Mouse (Mus musculus): ENCODE measurements around the gene Slc39a3.
"Not testable (repeated sequence)": the region's sequence is repeated elsewhere in the genome, so short reads cannot be mapped to it uniquely, and the experiment has no call there.

Slc39a3 gene

DNA sequence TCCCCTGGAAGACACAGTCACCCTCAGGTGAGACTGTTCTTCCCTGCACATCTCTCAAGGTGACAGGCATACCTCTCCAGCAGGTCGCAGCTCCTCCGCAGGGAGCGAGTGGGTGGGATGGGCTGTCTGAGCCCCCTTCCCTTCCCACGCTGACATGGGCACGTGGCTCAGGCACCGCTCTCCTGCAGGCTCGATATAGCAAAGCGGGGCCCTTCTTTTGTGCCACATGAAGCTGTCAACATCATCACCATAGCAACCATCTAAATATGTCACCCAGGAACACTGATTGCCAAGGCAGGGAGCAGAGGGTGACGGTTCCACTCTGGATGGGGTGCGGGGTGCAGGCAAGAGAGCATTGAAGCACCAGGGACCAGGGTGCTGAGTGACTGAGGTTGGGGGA is 36.1 kb downstream of the Slc39a3 start:
- no peak for DNase-seq

DNA sequence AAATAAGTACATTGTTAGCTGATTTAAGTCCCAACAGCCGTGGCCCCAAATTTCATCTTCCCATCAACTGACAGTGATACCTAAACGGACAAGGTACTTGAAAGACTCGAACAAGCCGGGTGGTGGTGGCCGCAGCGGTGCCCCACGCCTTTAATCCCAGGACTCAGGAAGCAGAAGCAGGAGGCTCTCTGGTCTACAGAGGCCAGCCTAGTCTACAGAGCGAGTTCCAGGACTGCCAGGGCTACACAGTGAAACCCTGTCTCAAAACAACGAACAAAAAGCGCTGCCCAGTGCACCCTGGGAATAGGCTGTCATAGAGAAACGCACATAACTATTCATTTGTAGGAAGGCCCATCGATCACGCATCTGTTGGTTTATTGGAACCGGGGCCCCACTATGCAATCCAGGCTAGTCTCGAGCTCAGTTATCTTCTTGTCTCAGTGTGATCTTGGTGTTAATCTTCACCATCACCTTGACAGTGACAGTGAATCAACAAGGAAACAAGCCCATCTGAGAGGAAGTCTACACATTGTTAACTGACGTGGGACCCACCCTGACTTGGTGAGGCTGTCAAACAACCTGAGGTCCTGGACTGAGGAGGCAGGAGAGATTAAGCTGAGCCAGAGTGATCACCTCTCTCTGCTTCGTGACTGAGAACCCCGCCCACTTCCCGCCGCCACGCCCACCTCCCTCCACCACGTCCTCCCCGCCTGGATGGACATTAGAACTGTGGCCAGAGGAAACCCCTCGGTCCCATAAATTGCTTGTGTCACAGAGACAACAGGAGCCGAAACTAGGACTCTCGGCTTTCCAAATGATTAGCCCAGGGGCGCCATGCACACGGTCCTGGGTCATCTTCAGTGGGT is 36.8 kb downstream of the Slc39a3 start:
- no peak for DNase-seq

GRCm38 (mm10) chr10:80999362-81000196 is 37.6 kb downstream of the Slc39a3 start:
- DNase-seq: peak; percentile 93 to 95

DNA sequence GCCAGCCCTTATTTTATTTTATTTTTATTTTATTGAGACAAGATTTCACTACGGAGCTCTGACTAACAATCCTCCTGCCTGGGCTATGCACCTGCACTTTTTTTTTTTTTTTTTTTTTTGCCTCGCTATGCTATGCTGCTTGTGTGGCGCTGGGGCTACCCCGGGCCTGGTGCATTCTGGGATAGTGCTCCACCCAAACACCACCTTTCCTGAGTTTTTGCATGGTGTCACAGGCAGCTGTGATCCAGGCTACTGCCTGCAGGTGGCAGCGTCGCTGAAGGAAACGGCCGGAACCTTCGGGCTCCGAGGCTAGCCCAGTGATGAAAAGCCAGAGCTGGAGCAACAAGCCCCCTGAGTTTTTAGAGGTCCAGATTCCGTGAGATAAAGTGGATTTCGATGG is 38.4 kb downstream of the Slc39a3 start:
- peak; percentile 66 to 68 for DNase-seq

- DNase-seq: no peak
These were observed 39.2 kb downstream of the Slc39a3 start for GRCm38 (mm10) chr10:80998021-80998420.

DNA sequence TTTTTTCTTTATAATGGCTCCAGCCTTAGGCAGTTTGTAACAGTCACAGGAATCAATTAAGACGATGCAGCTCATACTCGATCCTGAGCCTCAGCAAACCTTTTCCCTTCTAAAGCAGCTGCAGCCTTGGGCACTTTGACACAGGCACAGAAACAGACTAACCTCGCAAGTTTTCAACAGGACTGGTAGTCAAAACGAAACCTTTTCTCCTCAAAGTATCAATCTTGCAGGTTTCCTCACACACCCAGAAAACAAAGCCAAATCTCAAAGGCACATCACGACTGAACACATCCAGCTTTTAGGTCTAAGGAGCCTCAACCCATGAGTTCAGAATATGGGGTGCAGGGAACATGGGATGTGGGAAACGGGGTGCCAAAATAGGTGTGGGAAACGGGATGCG is 39.9 kb downstream of the Slc39a3 start:
- DNase-seq: no peak

GRCm38 (mm10) chr10:80996501-80996900 is 40.7 kb downstream of the Slc39a3 start:
- DNase-seq: no peak

GRCm38 (mm10) chr10:80995091-80995632 is 42.1 kb downstream of the Slc39a3 start:
- peak; percentile 87 to 88 for DNase-seq

DNA sequence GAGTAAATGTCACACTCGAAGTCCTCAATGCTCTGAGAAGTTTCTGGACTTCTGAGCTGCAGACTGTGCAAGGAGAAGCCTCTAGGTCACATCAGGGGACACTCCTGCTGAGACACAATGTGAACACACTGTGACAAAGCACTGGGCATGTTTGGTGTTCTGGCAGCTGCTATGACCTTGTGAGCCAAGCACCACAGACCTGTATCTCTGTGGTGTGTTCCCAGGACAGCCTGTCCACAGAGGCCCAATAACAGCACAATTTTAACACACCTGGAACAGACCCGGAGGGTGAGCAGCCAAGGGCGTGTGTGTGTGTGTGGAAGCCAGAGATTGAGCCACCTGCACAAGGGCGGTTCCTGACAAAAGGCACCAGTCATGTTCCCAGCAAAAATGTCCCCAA is 42.6 kb downstream of the Slc39a3 start:
- DNase-seq: no peak

GRCm38 (mm10) chr10:80993276-80993675 is 44.0 kb downstream of the Slc39a3 start:
- no peak for DNase-seq

DNA sequence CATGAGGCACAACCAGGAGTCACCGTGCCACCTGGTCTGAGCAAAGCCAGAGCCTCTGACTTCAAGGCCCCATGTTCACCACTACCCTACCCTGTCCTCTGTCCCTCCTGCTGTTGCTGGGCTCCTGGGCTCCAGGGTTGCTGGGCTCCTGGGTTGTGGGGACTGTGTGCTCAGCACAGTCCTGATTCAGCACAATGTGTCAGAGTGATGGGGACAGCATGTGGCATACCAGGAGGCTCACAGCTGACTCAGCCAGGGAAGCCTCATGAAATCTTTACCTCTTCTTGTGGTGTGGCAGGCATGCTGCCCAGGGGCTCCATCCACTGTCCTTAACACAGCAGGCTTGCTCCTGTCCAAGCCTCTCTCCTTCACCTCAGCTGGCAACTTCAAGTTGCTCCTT is 45.3 kb downstream of the Slc39a3 start:
- DNase-seq: no peak

DNA sequence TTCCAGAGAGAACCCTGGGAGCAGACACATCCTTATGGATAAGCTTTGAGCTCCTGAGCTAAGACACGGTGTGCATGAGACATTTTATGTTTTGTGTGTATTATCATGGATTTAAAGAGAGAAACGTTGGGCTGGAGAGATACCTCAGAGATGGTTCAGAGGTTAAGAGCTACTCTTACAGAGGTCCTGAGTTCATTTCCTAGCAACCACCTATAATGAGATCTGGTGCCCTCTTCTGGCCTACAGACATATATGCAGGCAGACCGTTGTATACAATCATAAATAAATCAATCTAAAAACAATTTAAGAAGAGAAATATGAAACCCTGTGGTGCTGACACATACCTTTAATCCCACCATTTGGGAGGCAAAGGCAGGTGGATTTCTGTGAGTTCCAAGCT is 46.2 kb downstream of the Slc39a3 start:
- peak; percentile 59 to 64 for DNase-seq

DNA sequence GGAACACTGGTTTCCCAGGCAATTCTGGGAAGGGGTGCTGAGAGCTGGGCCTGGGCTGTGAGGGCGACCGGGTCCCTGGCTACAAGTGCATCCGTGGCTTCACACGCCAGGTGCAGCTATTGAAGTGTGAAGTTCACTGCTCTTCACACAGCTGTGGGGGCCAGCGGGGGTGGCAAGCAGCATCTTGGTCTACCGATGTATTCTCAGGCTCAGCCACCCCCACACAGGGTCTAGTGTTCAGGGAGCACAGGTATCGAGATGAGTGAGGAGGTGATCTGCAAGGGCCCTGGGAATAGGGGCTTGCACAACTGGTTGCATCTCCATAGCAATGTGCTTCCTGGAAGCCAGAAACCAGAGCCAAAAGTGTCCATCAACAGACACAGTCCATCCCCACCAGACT is 46.8 kb downstream of the Slc39a3 start:
- DNase-seq: peak; percentile 50 to 51

DNA sequence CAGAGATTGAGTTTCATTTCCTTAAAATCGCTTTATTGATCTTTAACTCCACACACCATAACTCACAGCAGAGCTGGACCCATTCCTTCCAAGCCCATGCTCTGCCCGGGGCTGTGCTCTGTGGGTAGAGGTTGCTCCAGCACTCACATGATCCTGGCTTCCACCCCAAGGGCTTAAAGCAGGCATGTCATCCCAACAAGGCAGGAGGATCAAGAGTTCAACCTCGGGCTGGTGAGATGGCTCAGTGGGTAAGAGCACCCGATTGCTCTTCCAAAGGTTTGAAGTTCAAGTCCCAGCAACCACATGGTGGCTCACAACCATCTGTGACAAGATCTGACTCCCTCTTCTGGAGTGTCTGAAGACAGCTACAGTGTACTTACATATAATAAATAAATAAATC is 47.4 kb downstream of the Slc39a3 start:
- not testable (repeated sequence) for DNase-seq

DNA sequence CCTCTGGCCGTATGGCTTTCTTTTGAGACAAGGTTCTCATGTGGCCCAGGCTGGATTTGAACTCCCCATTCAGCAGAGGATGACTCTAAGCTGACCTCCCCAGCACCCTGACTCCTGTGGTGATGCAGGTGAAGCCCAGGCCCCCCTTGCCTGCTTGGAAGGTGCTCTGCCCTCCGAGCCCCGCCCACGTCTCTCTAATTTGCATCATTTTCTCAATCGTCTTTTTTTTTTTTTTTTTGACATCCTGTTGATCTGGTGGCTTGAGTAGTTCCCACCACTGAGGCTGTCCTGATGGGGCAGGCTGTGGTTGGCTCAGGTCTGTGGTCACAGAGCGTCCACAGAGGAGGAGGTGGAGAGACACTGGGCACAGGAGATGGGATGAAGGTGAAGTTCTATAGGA is 47.8 kb downstream of the Slc39a3 start:
- DNase-seq: peak; percentile 78 to 79

GRCm38 (mm10) chr10:80987709-80988441 is 49.4 kb downstream of the Slc39a3 start:
- peak; percentile 84 to 85 for DNase-seq

DNA sequence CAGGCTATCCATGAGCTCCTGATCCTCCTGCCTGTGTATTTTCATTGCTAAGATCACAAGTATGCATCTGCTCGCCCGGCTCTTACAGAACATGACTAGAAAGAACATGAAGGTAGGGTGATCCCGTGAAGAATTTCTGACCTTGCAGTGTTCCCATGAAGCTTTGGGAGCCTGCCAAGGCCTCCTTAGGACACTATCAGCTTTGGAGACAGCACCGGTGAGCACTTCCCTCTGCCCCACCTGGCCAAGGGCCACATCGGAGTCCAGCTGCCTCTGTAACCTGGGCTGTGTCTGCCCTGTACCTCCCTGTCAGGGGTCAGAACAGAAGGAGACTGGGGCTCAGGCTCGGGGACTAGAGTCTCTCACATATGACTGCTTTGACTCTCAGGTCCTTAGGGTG is 50.5 kb downstream of the Slc39a3 start:
- no peak for DNase-seq

GRCm38 (mm10) chr10:80985970-80986701 is 51.1 kb downstream of the Slc39a3 start:
- no peak for DNase-seq

- DNase-seq: peak; percentile 56 to 57
These were observed 51.8 kb downstream of the Slc39a3 start for GRCm38 (mm10) chr10:80985241-80985969.

- DNase-seq: no peak
These were observed 53.0 kb downstream of the Slc39a3 start for GRCm38 (mm10) chr10:80984223-80984622.

DNA sequence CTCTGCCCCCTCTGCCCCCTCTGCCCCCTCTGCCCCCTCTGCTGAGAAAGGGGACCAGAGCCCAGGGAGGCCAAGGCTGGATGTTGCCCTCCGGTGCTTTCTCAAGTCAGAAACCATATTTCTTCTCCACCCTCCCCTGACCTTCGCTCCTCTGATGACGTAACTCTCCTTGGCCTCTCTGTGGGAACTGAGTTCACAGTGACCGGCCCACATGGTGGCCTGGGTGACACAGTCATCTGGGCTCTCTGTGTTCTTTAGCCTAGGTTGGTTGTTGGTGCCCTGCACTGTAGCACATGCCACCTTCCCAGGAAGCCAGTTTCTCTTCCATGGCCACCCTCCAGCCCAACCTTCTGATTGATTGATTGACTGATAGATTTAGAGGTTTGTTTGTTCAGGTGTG is 54.8 kb downstream of the Slc39a3 start:
- no peak for DNase-seq
